Mouse (Mus musculus): ENCODE results near the gene Zc3h12a. TPM values are rescaled to one million over a fixed set of nuclear protein-coding genes. Genes with fewer than 3 reads are reported as not detected.

Zc3h12a gene
- polyA plus RNA-seq (2014; fragmentation: Nextera tagmentation; extraction: Ambion mirVana), result 1.1 and 1.3 TPM in 2 replicates

DNA sequence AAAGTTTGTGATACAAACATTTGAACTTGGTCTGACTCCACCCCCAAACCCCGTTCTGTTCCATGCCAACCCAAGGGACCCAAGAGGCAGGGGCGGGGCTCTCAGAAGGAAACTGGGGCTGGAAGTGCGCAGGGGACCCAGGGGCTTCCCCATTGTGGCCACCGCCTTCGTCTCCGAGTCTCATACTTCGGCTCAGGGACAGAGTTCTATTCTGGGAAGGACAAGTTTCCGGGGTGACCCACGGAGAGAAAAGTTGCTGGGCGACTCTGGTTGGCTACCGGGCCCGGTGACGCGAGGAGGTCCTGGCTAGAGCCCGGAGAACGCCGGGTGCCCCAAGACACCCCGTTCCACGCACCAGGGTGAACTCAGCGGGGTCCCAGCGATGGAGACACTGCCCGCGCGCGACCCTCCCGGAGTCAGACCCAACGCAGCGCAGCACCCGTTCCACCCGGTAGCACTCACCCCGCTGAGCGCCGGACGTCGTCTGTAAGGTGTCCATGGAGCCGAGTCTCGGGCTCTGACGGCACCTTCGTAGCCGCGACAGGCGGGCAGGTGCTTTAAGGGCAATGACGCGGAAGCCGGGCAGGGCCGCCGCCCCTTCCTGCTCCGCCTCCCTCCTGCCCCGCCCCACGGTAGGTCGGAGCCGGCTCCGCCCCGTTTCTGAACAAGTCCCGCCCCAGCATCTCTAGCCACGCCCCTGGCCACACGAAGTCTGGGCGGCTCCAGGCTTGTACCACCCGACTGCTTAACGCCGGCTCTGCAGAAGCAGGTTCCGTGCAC lies at the start of gene Zc3h12a:
Gene Zc3h12a (minus strand): TSS at position 536 of the 780 bp plus-strand sequence.
- no peaks in the 10 kb centered on the region for H3K36me3 ChIP-seq (ENCODE audit: control insufficient read depth, insufficient read depth, low read length)
- peaks cover 28 to 37% of the 10 kb centered on the region in 2 experiments for H3K4me1 ChIP-seq (ENCODE audit: control insufficient read depth in 2 of 2, insufficient read depth in 2 of 2, low read length in 2 of 2)
- peak within 1 kb of the TSS; percentile 76 for H3K9ac ChIP-seq (ENCODE audit: low read length)
- WGBS, result 2% methylated on average over 62 of the region's 62 CpGs
- H3K9me3 ChIP-seq (ENCODE audit: control insufficient read depth, low read length), result no peaks in the 10 kb centered on the region
- H3K4me2 ChIP-seq (ENCODE audit: low read length), result peak within 1 kb of the TSS; percentile 98
- 0 out of 4 replicates have a peak within 1 kb of the TSS, but pooled peaks have one; percentile 23 to 24 for H3K27ac ChIP-seq (replicated peaks in 1 of 2; ENCODE audit: control insufficient read depth in 1 of 2, insufficient read depth in 1 of 2, low read depth in 2 of 2, low read length in 2 of 2)
- H3K27me3 ChIP-seq (ENCODE audit: control insufficient read depth, insufficient read depth, low read length), result no peaks in the 10 kb centered on the region
- ATAC-seq (ENCODE audit: insufficient number of reproducible peaks, insufficient read depth, low FRiP score, low read depth), result peak; percentile 83
- peak within 1 kb of the TSS; percentile 86 to 87 for H3K4me3 ChIP-seq (ENCODE audit: control insufficient read depth in 1 of 2, insufficient read depth in 1 of 2, low read depth in 1 of 2, low read length in 2 of 2)

- H3K27me3 ChIP-seq (ENCODE audit: control insufficient read depth, insufficient read depth, low read length), result no peaks in the 10 kb centered on the region
- no peak overlapping the region for H3K4me2 ChIP-seq (ENCODE audit: low read length)
- no peak for ATAC-seq (ENCODE audit: insufficient number of reproducible peaks, insufficient read depth, low FRiP score, low read depth)
- no peaks in the 10 kb centered on the region for H3K9me3 ChIP-seq (ENCODE audit: control insufficient read depth, low read length)
- WGBS, result 23% methylated on average over 13 of the region's 13 CpGs
- H3K4me1 ChIP-seq (ENCODE audit: control insufficient read depth in 2 of 2, insufficient read depth in 2 of 2, low read length in 2 of 2), result peaks cover 0 to 2% of the 10 kb centered on the region in 2 experiments; a peak in 1 of 4 replicates
- H3K4me3 ChIP-seq (ENCODE audit: control insufficient read depth in 1 of 2, insufficient read depth in 1 of 2, low read depth in 1 of 2, low read length in 2 of 2), result no peak overlapping the region
- H3K27ac ChIP-seq (replicated peaks in 1 of 2; ENCODE audit: control insufficient read depth in 1 of 2, insufficient read depth in 1 of 2, low read depth in 2 of 2, low read length in 2 of 2), result no peak overlapping the region
- H3K36me3 ChIP-seq (ENCODE audit: control insufficient read depth, insufficient read depth, low read length), result no peaks in the 10 kb centered on the region
- H3K9ac ChIP-seq (ENCODE audit: low read length), result no peak overlapping the region
Observed at GRCm38 (mm10) chr4:125176639-125177165, 49.1 kb upstream of the Zc3h12a start.

GRCm38 (mm10) chr4:125176190-125176589 lies 48.5 kb upstream of the Zc3h12a start:
- H3K27ac ChIP-seq (replicated peaks in 1 of 2; ENCODE audit: control insufficient read depth in 1 of 2, insufficient read depth in 1 of 2, low read depth in 2 of 2, low read length in 2 of 2), result no peak overlapping the region
- 91% methylated on average over 5 of the region's 5 CpGs for WGBS
- H3K27me3 ChIP-seq (ENCODE audit: control insufficient read depth, insufficient read depth, low read length), result no peaks in the 10 kb centered on the region
- no peak for ATAC-seq (ENCODE audit: insufficient number of reproducible peaks, insufficient read depth, low FRiP score, low read depth)
- no peak overlapping the region for H3K9ac ChIP-seq (ENCODE audit: low read length)
- H3K4me1 ChIP-seq (ENCODE audit: control insufficient read depth in 2 of 2, insufficient read depth in 2 of 2, low read length in 2 of 2), result peaks cover 0 to 2% of the 10 kb centered on the region in 2 experiments; a peak in 1 of 4 replicates
- H3K9me3 ChIP-seq (ENCODE audit: control insufficient read depth, low read length), result no peaks in the 10 kb centered on the region
- H3K4me2 ChIP-seq (ENCODE audit: low read length), result no peak overlapping the region
- no peaks in the 10 kb centered on the region for H3K36me3 ChIP-seq (ENCODE audit: control insufficient read depth, insufficient read depth, low read length)
- H3K4me3 ChIP-seq (ENCODE audit: control insufficient read depth in 1 of 2, insufficient read depth in 1 of 2, low read depth in 1 of 2, low read length in 2 of 2), result no peak overlapping the region

GRCm38 (mm10) chr4:125175591-125175990 lies 48.0 kb upstream of the Zc3h12a start:
- no peaks in the 10 kb centered on the region for H3K36me3 ChIP-seq (ENCODE audit: control insufficient read depth, insufficient read depth, low read length)
- no peak overlapping the region for H3K4me2 ChIP-seq (ENCODE audit: low read length)
- 47% methylated on average over 2 of the region's 2 CpGs for WGBS
- H3K9ac ChIP-seq (ENCODE audit: low read length), result no peak overlapping the region
- peaks cover 0 to 2% of the 10 kb centered on the region in 2 experiments; a peak in 1 of 4 replicates for H3K4me1 ChIP-seq (ENCODE audit: control insufficient read depth in 2 of 2, insufficient read depth in 2 of 2, low read length in 2 of 2)
- H3K9me3 ChIP-seq (ENCODE audit: control insufficient read depth, low read length), result no peaks in the 10 kb centered on the region
- H3K27me3 ChIP-seq (ENCODE audit: control insufficient read depth, insufficient read depth, low read length), result no peaks in the 10 kb centered on the region
- H3K4me3 ChIP-seq (ENCODE audit: control insufficient read depth in 1 of 2, insufficient read depth in 1 of 2, low read depth in 1 of 2, low read length in 2 of 2), result no peak overlapping the region
- no peak for ATAC-seq (ENCODE audit: insufficient number of reproducible peaks, insufficient read depth, low FRiP score, low read depth)
- H3K27ac ChIP-seq (replicated peaks in 1 of 2; ENCODE audit: control insufficient read depth in 1 of 2, insufficient read depth in 1 of 2, low read depth in 2 of 2, low read length in 2 of 2), result no peak overlapping the region

DNA sequence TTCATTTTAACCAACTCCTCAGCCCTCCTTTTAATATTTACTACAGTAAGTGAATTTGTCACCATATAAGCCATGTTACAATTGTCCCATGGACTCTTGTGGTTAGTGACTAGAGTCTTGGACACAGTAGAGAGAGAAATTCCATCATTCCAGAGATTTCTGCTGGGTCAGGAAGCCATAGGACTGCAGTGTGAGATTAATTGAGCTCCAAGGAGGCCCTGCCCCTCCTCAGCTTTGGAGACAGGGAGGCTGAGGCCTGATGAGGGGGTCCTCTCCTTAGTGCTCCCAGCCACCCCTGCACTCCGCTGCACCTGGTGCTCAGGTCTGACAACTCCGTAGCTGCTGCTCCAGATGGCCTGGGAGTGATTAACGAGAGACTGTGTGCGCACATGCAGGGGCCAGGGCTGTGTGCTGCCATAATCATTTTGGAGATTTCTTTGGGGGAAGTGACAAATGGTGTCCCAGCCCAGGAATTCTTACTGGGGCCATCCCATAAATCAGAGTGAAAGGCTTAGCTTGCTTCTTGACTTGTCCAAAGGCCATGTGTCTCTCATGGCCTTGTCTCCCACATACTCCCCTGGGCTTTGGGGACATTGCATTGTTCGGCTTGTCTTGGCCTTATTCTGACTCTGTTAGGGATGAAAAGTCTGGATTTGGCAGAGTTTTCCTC lies 47.0 kb upstream of the Zc3h12a start:
- Histone ChIP-seq H3K27ac (replicated peaks in 1 of 2; ENCODE audit: control insufficient read depth in 1 of 2, insufficient read depth in 1 of 2, low read depth in 2 of 2, low read length in 2 of 2) (no peak overlapping the region), H3K36me3 (ENCODE audit: control insufficient read depth, insufficient read depth, low read length) (no peaks in the 10 kb centered on the region), H3K27me3 (ENCODE audit: control insufficient read depth, insufficient read depth, low read length) (no peaks in the 10 kb centered on the region), H3K4me1 (ENCODE audit: control insufficient read depth in 2 of 2, insufficient read depth in 2 of 2, low read length in 2 of 2) (peaks cover 0 to 2% of the 10 kb centered on the region in 2 experiments; a peak in 1 of 4 replicates), H3K4me3 (ENCODE audit: control insufficient read depth in 1 of 2, insufficient read depth in 1 of 2, low read depth in 1 of 2, low read length in 2 of 2) (no peak overlapping the region), H3K9ac (ENCODE audit: low read length) (no peak overlapping the region), H3K9me3 (ENCODE audit: control insufficient read depth, low read length) (no peaks in the 10 kb centered on the region), H3K4me2 (ENCODE audit: low read length) (no peak overlapping the region)
- WGBS, result 68% methylated on average over 5 of the region's 5 CpGs
- no peak for ATAC-seq (ENCODE audit: insufficient number of reproducible peaks, insufficient read depth, low FRiP score, low read depth)

- no peak overlapping the region for H3K9ac ChIP-seq (ENCODE audit: low read length)
- no peaks in the 10 kb centered on the region for H3K27me3 ChIP-seq (ENCODE audit: control insufficient read depth, insufficient read depth, low read length)
- H3K4me2 ChIP-seq (ENCODE audit: low read length), result no peak overlapping the region
- H3K27ac ChIP-seq (replicated peaks in 1 of 2; ENCODE audit: control insufficient read depth in 1 of 2, insufficient read depth in 1 of 2, low read depth in 2 of 2, low read length in 2 of 2), result no peak overlapping the region
- ATAC-seq (ENCODE audit: insufficient number of reproducible peaks, insufficient read depth, low FRiP score, low read depth), result no peak
- H3K9me3 ChIP-seq (ENCODE audit: control insufficient read depth, low read length), result no peaks in the 10 kb centered on the region
- no peaks in the 10 kb centered on the region for H3K36me3 ChIP-seq (ENCODE audit: control insufficient read depth, insufficient read depth, low read length)
- H3K4me1 ChIP-seq (ENCODE audit: control insufficient read depth in 2 of 2, insufficient read depth in 2 of 2, low read length in 2 of 2), result peaks cover 0 to 2% of the 10 kb centered on the region in 2 experiments; a peak in 1 of 4 replicates
- no peak overlapping the region for H3K4me3 ChIP-seq (ENCODE audit: control insufficient read depth in 1 of 2, insufficient read depth in 1 of 2, low read depth in 1 of 2, low read length in 2 of 2)
- 80% methylated on average over 5 of the region's 5 CpGs for WGBS
Observed at GRCm38 (mm10) chr4:125173150-125173549, 45.5 kb upstream of the Zc3h12a start.

GRCm38 (mm10) chr4:125172736-125173135 lies 45.1 kb upstream of the Zc3h12a start:
- Histone ChIP-seq H3K36me3 (ENCODE audit: control insufficient read depth, insufficient read depth, low read length) (no peaks in the 10 kb centered on the region), H3K9ac (ENCODE audit: low read length) (no peak overlapping the region), H3K27me3 (ENCODE audit: control insufficient read depth, insufficient read depth, low read length) (no peaks in the 10 kb centered on the region), H3K4me3 (ENCODE audit: control insufficient read depth in 1 of 2, insufficient read depth in 1 of 2, low read depth in 1 of 2, low read length in 2 of 2) (no peak overlapping the region), H3K4me1 (ENCODE audit: control insufficient read depth in 2 of 2, insufficient read depth in 2 of 2, low read length in 2 of 2) (peaks cover 0 to 2% of the 10 kb centered on the region in 2 experiments; a peak in 1 of 4 replicates), H3K27ac (replicated peaks in 1 of 2; ENCODE audit: control insufficient read depth in 1 of 2, insufficient read depth in 1 of 2, low read depth in 2 of 2, low read length in 2 of 2) (no peak overlapping the region), H3K9me3 (ENCODE audit: control insufficient read depth, low read length) (no peaks in the 10 kb centered on the region), H3K4me2 (ENCODE audit: low read length) (no peak overlapping the region)
- 83% methylated on average over 13 of the region's 13 CpGs for WGBS
- no peak for ATAC-seq (ENCODE audit: insufficient number of reproducible peaks, insufficient read depth, low FRiP score, low read depth)
